Mouse (Mus musculus) testis, postnatal 10 days (tissue): Measurements from ENCODE around the gene Cep95.
A peak's percentile ranks its signal among the peaks of the same experiment; 100 is the strongest.
"Not testable (repeated sequence)": the region's sequence is repeated elsewhere in the genome, so short reads cannot be mapped to it uniquely, and the experiment has no call there.

Experiments used
- DNase-seq: peaks from one replicate; pipeline ENCODE4 v3.0.0; 2021; ENCODE audit warnings: low spot score

The Cep95 gene

DNA sequence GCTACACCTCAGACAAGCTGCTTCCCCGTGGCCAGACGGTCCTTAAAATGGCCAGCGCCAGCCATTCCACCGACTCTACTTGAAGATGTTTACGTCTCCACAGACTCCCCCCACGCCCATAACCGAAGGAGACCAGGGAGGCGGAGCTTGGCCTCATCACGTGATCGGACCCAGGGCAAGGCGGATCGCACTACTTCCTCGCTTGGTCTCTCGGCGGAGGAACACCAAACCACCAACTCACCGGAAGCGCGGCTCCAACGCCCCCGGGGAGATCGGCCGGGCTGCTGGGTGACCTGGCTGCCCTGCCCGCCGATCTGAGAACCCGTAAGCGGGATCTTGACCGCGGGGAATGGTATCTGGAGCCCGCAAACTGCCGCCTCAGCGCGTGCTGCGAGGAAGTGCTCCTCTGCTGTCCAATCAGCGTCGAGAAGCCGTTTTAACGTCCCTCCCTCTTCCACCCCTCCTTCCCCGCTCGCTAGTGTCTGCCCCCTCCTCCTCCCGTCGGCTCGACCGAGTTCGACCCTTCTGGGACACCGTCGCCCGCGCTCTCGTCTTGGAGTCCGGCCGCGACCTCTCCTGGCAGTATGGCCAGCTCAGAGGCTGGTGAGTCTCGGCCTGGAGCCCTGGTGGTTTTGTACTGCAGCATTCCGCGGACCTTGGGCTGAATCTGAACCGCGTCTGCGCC is at the start of gene Cep95, which contains the start of gene Ddx5:
Gene Cep95, plus strand, starts transcription at position 478 of the 685 bp plus-strand sequence.
Gene Ddx5, minus strand, starts transcription at position 411 of the 685 bp plus-strand sequence.
- DNase-seq: peak; percentile 99

DNA sequence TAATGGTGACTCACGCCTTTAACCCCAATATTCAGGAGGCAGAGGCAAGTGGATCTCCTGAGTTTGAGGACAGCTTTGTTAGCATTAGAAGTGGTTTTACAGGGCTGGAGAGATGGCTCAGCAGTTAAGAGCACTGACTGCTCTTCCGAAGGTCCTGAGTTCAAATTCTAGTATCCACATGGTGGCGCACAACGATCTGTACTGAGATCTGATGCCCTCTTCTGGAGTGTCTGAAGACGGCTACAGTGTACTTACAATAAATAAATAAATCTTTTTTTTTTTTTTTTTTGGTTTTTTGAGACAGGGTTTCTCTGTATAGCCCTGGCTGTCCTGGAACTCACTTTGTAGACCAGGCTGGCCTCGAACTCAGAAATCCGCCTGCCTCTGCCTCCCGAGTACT is 48.3 kb upstream of the Cep95 start:
- DNase-seq: not testable (repeated sequence)

DNA sequence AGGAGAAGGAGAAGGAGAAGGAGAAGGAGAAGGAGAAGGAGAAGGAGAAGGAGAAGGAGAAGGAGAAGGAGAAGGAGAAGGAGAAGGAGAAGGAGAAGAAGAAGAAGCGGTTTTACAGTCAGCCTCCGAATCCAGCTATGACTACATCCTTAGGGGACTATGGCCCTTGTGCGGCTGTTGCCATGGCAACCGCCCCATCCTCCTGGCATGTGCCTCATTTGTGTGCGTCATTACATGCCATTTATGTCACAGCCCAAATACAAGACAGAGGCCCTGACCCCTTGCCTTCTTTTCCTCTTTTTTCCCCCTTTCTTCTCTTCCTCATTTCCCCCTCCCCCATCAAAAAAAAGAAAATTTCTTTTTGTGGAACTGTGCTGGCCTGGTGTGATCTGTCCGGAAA is 47.8 kb upstream of the Cep95 start:
- no peak for DNase-seq

DNA sequence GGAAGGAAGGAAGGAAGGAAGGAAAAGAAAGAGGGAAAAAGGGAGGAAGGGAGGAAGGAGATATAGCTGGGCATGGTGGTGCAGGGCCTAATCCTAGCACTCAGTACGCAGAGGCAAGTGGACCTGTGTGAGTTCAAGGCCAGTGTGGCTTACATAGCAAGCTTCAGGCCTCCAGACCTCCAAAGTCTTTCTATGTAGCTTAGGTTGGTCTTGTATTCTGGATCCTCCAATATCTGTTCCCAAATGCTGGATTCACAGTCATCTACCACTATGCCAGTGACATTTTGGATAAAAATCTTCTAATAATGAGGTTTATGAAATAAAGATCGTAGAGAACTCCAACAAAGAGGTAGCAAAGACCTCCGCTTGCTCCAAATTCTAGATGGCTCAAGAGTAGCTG is 47.2 kb upstream of the Cep95 start:
- DNase-seq: no peak

DNA sequence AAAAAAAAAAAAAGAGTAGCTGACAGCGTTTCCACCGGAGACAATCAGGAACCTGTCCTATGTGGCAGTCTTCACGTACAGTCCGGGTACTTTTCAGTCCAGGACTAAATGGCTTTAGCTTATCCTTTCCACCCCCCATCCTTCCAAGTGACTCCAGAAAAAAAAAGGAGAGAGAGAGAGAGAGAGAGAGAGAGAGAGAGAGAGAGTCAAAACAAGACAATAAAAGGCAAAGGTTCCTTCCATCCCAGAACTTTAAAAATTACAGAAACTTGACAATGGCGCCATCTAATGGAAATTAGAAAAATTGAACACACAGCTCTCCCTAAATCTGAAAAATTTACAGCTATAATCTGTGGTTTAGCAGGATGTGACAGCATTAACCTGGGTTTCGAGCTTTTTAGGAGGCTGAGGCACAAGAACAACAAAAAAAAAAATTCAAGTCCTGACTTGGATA is 46.6 kb upstream of the Cep95 start:
- no peak for DNase-seq

DNA sequence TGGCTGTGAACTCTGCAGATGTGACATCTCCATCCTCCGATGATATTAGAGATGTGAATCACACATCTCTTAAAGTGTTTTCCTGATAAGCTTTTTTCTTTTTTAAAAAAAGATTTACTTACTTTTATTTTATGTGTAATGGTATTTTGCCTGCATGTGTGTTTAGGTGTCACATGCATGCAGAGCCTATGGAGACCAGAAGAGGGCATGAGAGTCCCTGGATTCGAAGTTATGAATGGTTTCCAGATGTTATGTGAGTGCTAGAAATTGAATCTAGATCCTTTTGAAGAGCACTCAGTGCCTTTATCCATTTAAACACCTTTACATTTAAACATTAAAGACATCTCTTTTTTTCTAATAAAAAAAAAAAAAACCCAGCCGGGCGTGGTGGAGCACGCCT is 44.1 kb upstream of the Cep95 start:
- no peak for DNase-seq

DNA sequence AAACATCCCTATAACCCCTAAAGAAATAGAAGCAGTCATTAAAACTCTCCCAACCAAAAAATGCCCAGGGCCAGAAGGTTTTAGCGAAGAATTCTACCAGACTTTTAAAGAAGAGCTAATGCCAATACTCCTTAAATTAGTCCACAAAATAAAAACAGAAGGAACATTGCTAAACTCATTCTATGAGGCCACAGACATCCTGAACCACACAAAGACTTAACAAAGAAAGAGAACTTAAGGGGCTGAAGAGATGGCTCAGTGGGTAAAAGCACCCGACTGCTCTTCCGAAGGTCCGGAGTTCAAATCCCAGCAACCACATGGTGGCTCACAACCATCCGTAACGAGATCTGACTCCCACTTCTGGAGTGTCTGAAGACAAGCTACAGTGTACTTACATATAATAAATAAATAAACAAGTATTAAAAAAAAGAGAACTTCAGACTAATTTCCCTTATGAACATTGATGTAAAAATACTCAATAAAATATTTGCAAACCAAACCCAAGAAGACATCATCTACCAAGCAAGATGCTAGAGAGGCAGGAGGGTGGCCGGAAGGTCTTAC is 39.4 kb upstream of the Cep95 start:
- DNase-seq: not testable (repeated sequence)

DNA sequence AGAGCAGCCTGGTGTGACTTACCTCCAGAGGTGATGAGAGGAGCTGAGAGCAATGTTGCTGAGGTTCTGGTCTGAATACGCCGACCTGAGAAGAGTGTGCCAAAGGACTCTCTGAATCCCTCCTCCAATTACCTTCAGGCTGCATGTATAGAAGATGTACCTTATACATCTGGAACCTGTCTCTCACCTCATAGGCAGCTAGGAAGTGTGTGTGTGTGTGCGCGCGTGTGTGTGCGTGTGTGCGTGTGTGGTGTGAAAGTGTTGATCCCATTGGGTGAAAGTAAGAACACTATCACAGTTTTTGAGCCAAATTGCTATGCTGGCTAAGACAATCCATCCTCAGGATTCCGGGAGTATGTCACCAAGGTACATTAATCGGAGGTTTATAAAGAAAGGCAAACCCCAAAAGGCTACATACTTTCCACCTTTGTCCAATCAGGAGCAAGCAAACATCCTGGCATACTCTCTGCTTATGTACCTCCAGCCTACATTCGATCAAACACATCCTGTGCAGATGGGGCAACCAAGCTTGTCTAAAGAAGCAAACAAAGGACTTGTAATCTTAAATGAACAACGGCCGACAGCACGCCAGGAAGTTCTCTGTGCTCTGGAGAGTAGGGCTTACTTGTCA is 38.8 kb upstream of the Cep95 start, which contains the start of gene Pecam1:
Gene Pecam1, minus strand, starts transcription at position 508 of the 631 bp plus-strand sequence.
- no peak for DNase-seq

DNA sequence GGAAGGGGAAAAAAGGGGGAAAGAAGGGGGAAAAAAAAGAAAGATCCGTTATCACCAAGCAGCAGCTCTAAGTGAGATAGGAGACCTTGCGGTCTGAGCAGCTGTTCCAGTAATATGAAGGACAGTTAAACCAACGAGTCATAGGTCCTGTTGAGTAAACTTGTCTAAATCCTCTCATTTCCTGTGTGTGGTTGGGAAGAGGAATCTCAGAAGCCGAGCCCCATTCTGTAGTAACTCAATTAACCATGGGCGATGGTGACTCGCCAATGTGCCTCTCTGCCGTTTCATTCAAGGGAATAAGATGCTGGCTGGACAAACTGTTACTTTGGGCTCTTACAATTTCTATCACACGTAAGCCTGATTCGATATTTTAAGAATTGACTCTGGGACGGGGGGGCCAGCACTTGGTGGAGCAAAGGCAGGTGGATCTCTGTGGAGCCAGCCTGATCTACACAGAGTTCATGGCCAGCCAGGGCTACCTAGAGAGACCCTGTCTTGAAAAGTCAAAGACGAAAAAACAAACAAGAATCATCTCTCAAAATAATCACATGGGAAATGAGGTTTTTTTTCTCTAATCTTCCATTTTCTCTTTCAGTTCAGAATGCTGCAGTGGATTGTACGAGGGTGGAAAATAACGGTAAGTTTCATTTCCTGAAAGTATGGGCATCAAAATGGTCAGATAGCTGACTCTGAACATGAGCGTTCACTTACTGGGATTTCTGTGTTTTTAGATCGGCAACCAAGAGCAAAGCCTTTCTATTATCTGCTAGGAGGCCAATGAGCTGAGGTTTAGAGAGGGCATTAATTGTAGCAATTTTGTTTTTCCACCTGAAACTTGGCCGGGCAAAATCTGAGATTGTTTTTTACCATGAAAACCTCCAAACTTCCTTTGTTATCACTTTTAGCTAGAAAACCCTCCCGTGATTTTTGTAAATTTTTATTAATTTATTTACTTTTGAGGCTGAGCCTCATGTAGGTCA is 37.7 kb upstream of the Cep95 start, which contains the start of gene Milr1:
Gene Milr1, plus strand, starts transcription at position 188 of the 980 bp plus-strand sequence.
- DNase-seq: no peak

DNA sequence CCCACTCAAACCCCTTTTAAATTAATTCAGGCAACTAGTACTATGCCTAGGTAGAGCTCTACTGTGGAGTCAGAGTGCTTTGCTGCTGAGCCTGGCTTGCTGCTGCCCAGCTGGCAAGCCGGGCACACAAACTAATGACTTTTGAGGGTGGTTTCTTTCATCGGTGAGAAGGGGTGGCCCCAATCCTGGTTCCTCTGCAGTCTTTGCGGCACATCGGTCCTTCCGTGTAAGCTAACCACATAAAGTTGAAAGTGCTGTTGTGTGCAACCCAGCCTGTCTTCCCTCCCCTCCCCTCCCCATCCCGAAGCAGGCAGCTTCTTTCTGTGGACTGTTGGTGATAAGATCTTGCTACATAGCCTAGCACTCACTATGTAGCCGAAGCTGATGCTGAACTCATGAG is 36.9 kb upstream of the Cep95 start:
- no peak for DNase-seq

DNA sequence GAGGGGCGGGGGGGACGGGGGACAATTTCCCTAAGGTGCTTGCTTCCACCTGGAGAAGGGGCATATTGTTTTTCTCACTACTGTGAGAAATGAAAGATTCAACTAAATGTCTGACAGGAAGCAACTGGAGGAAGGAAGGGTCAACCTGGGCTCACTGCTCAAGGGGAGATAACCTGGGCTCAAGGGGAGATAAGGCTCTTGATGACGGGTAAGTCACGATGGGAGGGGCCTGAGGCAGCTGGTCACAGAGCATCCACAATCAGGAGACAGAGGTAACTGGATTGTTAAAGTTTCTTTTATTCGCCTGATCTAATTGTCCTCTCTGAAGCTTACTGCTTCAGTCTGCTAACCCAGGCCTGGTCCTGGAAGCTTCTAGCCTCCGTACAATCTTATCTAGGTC is 35.7 kb upstream of the Cep95 start:
- DNase-seq: no peak

DNA sequence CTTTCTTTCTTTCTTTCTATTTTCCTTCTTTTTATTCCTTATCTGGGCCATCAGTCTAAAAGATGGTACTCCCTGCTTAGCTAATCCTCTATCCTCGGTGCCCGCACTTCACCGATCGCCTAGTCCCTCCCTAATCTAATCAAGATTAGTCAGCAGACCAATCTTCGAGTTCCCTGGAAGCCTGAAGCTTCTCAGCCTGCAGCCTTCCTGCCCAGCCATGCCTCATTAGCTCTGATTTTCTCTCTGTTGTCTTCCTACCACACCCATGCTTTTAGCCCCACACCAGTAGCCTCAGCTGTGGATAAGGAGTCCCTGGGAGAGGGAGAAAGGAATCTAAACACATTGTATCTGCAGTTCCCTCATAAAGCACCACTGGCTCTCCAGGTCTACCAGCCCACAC is 33.5 kb upstream of the Cep95 start:
- no peak for DNase-seq

DNA sequence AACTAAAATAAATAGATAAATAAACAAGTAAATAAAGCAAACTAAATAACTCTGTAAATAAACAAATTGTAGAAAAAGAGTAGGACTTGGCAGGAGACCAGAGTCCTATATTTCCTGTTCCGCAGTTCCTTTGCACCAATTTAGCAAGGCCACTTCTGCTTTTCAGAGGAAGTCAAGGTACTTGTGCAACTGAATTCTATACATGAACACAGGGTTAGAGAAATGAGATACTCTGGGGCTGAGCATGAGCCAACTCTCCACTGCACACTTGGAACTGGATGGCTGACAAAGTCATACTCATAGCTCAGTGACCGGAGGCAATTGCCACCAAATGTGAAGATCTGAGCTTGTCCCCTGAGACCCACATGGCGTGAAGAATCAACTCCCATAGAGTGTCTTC is 30.0 kb upstream of the Cep95 start:
- no peak for DNase-seq

DNA sequence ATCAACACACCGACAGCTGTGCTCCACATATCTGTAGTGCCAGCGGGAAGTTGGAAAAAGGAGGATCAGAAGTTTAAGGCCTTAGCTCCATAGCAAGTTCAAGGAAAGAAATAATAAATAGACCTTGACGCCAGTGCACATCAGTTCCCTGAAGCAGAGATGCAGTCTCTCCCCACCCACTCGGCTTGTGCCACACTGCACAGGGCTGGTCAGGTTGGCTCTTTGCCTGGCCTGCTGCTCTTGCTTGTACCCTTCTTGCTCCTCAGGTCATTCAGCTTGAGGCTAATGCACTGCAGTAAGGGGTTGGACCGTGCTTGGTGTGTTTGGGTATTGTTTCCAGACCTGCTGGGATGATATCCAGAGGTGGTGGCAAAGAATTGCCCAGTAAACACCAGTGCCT is 28.5 kb upstream of the Cep95 start:
- no peak for DNase-seq

DNA sequence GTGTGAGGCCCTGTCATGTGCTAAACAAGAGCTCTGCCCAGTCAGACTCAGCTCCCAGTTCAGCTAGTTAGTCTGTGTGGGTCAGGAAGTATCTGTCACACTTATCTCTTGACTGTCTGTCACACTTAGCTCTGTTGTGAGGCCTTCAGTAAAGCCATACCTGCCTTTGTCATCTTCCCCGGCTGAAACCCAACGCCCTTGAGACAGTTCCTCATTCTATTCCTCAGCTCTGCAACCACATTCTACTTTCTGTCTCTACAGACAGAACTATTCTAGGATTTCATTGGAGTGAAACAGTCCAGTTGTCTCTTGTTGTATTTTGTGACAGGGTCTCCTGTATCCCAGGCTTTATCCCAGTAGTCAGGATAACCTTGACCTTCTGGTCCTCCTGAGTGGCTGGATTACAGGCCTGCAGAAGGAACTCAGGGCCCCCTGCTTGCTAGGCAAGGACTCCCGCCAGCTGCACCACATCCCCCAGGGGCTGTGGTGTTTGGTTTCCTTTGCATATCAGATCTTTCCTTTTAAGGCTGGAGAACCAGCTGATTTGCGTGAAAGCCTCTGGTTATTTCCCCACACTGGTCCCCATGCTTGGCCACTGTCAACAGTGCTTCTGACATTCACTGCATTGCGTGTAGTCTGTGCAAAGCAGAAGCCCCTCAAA is 26.8 kb upstream of the Cep95 start:
- DNase-seq: peak; percentile 55

DNA sequence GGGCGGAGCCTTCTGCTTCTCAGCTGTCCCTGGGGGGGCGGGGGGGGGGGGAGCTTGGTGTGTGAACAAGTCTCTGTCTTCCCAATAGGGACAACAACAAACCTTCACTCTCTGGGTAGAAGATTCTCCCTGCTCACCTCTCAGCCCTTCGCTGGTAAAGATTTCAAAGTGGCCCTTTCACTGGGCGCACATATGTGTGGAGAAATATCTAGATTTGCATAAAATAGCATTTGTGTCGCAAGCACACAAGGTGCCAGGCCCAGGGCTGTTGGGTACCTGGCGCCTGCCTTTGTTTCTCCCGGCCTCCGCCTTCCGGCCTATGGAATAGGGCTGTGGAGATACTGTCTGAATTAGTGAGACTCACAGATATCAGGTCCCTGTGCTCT is 26.3 kb upstream of the Cep95 start:
- no peak for DNase-seq

DNA sequence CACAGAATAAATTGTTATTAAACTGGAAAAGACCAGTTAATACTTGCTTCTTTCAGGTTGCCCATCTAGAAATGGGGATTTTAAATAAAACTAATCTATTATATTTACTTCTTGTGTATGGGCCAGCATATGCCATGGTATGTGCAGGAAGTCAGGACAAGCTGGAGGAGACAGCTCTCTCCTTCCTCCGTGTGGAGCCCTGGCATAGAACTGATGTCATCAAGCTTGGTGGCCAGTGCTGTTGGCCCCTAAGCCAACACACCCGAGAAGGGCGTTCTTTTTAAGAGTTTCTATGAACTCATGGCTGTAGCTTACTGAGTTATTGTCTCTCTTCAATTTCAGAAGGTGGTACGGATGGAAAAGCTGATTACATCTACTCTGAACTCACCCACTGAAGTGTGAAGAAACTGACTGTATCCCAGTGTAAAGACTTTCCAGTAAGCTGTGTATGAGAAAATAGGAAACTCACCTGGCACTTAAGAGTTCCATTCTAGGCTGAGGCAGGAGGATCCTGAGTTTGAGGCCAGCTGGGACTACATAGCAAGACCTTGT is 22.4 kb upstream of the Cep95 start:
- DNase-seq: no peak

DNA sequence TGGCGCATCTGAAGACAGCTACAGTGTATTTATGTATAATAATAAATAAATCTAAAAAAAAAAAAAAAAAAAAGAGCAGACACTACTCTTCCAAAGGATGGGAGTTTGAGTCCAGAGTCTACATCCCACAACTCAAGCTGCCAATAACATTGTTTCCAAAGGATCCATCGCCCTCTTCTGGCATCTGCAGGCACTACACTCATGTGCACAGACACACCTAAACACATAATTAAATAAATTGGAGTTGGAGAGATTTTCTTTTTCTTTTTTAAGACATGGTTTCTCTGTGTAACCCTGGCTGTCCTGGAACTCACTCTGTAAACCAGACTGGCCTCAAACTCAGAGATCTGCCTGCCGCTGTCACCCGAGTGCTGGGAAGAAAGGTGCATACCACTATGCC is 21.5 kb upstream of the Cep95 start:
- DNase-seq: no peak

DNA sequence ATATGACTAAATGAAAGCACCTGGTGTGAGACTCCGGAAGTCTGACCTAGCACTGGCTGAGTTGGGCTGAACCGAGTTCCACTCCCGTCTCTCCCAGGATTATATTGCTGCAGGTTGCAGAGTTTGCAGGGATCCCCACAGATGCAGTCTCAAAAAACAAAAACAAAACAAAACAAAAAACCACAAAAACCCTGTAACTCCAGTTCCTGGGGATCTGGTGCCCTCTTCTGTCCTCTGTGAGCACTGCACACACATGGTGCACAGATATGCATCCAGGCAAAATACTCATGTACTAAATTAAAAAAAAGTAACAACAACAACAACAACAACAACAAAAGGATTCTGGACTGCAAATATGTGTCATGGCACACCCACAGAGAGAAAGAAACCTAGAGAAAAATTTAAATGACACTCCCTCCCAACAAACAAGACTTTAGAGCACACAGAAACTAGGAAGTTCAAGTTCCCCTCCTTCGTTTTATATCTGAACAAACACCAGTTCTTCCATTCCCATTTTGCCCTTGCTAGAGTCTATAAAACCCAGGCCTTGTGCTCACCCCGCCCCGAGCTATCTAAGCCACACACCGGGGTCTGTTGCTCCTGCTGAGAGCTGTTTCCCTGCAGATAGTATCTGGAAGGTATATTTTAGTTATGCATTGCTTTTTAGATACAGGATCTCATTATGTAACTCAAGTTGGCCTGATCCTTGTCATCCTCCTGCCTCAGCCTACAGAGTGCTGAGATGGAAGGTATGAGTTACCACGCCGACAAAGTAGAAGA is 18.7 kb upstream of the Cep95 start:
- DNase-seq: peak; percentile 48

DNA sequence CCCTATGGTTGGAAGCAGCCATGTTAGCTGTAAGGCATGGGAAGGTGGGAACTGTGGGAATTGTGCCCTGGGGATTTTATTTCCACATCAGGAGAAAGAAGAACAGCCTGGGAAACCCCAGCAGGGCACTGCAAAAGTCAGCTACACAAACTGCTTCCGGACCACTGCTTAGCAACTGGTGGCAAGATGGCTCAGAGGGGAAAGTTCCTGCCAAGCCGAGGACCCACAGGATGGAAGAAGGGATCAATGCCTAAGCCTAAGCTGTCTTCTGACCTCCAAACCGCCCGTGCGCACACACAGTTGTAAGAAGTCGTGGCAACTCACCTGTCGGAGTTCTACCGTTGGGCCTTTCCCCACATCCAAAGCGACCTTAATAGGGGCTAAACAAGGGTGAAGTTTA is 16.0 kb upstream of the Cep95 start:
- no peak for DNase-seq
